In genomic region chr10:64082345-64082744, GRCm38 (mm10) we compare ENCODE assay signal across 27 mouse cellular contexts.
"Had no signal": no experiment of that assay in that cellular context is flagged by ENCODE, and none has a peak within 500 bp of the region (broad histone marks: within the 10 kb centered on the region; RNA-seq: fewer than 3 reads in every experiment).

No protein-coding gene starts in this region.

- H3K9ac ChIP-seq: heart, embryonic 13.5 days; heart, embryonic 15.5 days; hindbrain, embryonic 13.5 days; hindbrain, embryonic 15.5 days; intestine, embryonic 15.5 days; limb, embryonic 12.5 days; liver, embryonic 13.5 days; liver, embryonic 15.5 days; liver, postnatal 0 days had no signal

- ATAC-seq: inflammation-experienced regulatory T-cells, adult 6 months; intestine, embryonic 15.5 days; intestine, postnatal 0 days; liver, postnatal 0 days had no signal

- H3K27me3 ChIP-seq: heart, embryonic 13.5 days; heart, embryonic 15.5 days; hindbrain, embryonic 13.5 days; hindbrain, embryonic 15.5 days; intestine, embryonic 15.5 days; liver, embryonic 13.5 days had no signal

- H3K4me1 ChIP-seq: intestine, embryonic 15.5 days; liver, embryonic 13.5 days; liver, embryonic 15.5 days had no signal

- H3K9me3 ChIP-seq: heart, embryonic 13.5 days; heart, embryonic 15.5 days; hindbrain, embryonic 13.5 days; hindbrain, embryonic 15.5 days; intestine, embryonic 15.5 days; limb, embryonic 10.5 days; limb, embryonic 12.5 days; liver, embryonic 13.5 days; liver, embryonic 15.5 days had no signal

- H3K4me2 ChIP-seq: heart, embryonic 11.5 days; heart, embryonic 13.5 days; heart, embryonic 15.5 days; hindbrain, embryonic 13.5 days; hindbrain, embryonic 15.5 days; intestine, embryonic 15.5 days; limb, embryonic 12.5 days; liver, embryonic 11.5 days; liver, embryonic 13.5 days; liver, embryonic 15.5 days had no signal

- H3K27ac ChIP-seq: heart, embryonic 13.5 days; heart, embryonic 15.5 days; hindbrain, embryonic 13.5 days; hindbrain, embryonic 15.5 days; intestine, embryonic 15.5 days; layer of hippocampus, adult 2 months; left cerebral cortex, adult 2 months; limb, embryonic 10.5 days; limb, embryonic 12.5 days; liver, embryonic 13.5 days; liver, embryonic 15.5 days had no signal

- H3K4me3 ChIP-seq: heart, embryonic 13.5 days; heart, embryonic 15.5 days; hindbrain, embryonic 13.5 days; hindbrain, embryonic 15.5 days; intestine, embryonic 15.5 days; layer of hippocampus, adult 2 months; left cerebral cortex, adult 2 months; limb, embryonic 10.5 days; limb, embryonic 12.5 days; liver, embryonic 13.5 days; liver, embryonic 15.5 days had no signal

- DNase-seq: gastrocnemius, postnatal 14 days; gastrocnemius, postnatal 36 days; heart, adult 18-20 months; heart, postnatal 14 days; heart, postnatal 36 days; kidney, adult 18-20 months; kidney, adult 8-10 months; kidney, postnatal 10 days; kidney, postnatal 25 days; kidney, postnatal 4 days; liver; liver, embryonic 13.5 days; liver, postnatal 0 days had no signal

- H3K36me3 ChIP-seq: heart, embryonic 13.5 days; heart, embryonic 15.5 days; hindbrain, embryonic 13.5 days; hindbrain, embryonic 15.5 days; intestine, embryonic 15.5 days; limb, embryonic 10.5 days; limb, embryonic 12.5 days; liver, embryonic 13.5 days; liver, embryonic 15.5 days had no signal
